Mouse (Mus musculus) testis, adult 2 months (tissue): ENCODE data around the gene Pnpla1.

ENCODE experiments used
- CTCF ChIP-seq: fragments of 200-500 bp; IDR thresholded peaks from 2 replicates; pipeline ENCODE4 v1.5.1; 2012; ENCODE audit warnings: low read depth, mild to moderate bottlenecking, inconsistent platforms, low read length, moderate library complexity; ENCODE audit not compliant: control insufficient read depth, insufficient read depth, insufficient replicate concordance
- POLR2A ChIP-seq: fragments of 200-500 bp; IDR thresholded peaks from 2 replicates; pipeline ENCODE4 v1.6.1; 2012; ENCODE audit warnings: low read depth, mild to moderate bottlenecking, inconsistent platforms, low read length, moderate library complexity; ENCODE audit not compliant: control insufficient read depth

GRCm38 (mm10) chr17:28921086-28921485 lies 62.9 kb downstream of the Pnpla1 start:
- TF ChIP-seq CTCF: no peak
- TF ChIP-seq POLR2A: no peak
